Mouse (Mus musculus) kidney, adult 11 months (tissue): ENCODE results near the gene Mertk.

Experiments used
- DNase-seq: peaks from one replicate; pipeline ENCODE4 v3.0.0; 2022

Gene Mertk

GRCm38 (mm10) chr2:128827787-128828186 is 129.0 kb downstream of the Mertk start:
- no peak for DNase-seq

GRCm38 (mm10) chr2:128832611-128833010 is 133.9 kb downstream of the Mertk start:
- DNase-seq: no peak

- DNase-seq: no peak
These were observed 134.3 kb downstream of the Mertk start for GRCm38 (mm10) chr2:128833035-128833434.

- DNase-seq: no peak
These were observed 134.7 kb downstream of the Mertk start for GRCm38 (mm10) chr2:128833435-128833834.

- no peak for DNase-seq
These were observed 138.8 kb downstream of the Mertk start for GRCm38 (mm10) chr2:128837531-128837930.

GRCm38 (mm10) chr2:128838611-128839010 is 139.9 kb downstream of the Mertk start:
- DNase-seq: no peak

GRCm38 (mm10) chr2:128839501-128839900 is 140.7 kb downstream of the Mertk start:
- DNase-seq: no peak

GRCm38 (mm10) chr2:128842437-128842836 is 143.7 kb downstream of the Mertk start:
- DNase-seq: no peak

- DNase-seq: no peak
These were observed 151.3 kb downstream of the Mertk start for GRCm38 (mm10) chr2:128850036-128850435.
